12 mouse cellular contexts compared by ENCODE assay signal in the genomic region with DNA sequence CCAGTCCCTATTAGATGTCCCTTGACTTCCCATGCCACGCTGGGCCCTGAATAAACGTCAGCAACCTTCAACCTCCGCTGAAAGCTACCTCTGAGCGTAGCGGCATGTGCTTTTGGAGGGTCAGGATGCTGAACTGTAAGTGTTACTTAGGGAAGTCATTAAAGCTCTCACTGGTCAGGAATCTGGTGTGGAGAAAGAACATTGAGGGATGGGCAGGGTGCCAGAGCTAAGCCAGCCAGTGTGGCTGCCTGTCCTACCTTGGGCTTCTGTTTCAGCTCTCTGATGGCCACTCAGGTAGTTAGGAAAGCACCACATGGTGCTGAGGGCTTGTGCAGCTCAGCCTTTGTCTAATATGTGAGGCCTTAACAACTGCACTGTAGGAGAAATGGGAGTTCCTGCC. TPM values are rescaled to one million over a fixed set of nuclear protein-coding genes. Genes with fewer than 3 reads are reported as not detected.
DNase-seq lines count a peak whose midpoint lies in the region; ATAC-seq lines count a peak whose summit lies in the region.
"Had no signal": no experiment of that assay in that cellular context is flagged by ENCODE, and none has a peak within 500 bp of the region (broad histone marks: within the 10 kb centered on the region; RNA-seq: fewer than 3 reads in every experiment).

No protein-coding gene starts in this region.

- no peak overlapping the region for H3K9ac ChIP-seq in intestine, embryonic 14.5 days (ENCODE audit: low read length)
- H3K9ac ChIP-seq in intestine, embryonic 16.5 days (ENCODE audit: low read depth, low read length): no peak overlapping the region
- H3K9ac ChIP-seq in neural tube, embryonic 11.5 days (ENCODE audit: low read length): no peak overlapping the region
- H3K9ac ChIP-seq in limb, embryonic 13.5 days: peak overlapping the region; percentile 53
- 0 out of 2 replicates have a peak overlapping the region, but pooled peaks have one; percentile 12 for H3K9ac ChIP-seq in stomach, embryonic 16.5 days (ENCODE audit: low read length)

- peaks cover 28% of the 10 kb centered on the region for H3K4me1 ChIP-seq in intestine, embryonic 14.5 days (replicated peaks; ENCODE audit: control insufficient read depth, insufficient read depth, low read length)
- peaks cover 54% of the 10 kb centered on the region for H3K4me1 ChIP-seq in intestine, embryonic 16.5 days (ENCODE audit: control insufficient read depth, insufficient read depth, low read length)
- peaks cover 23% of the 10 kb centered on the region for H3K4me1 ChIP-seq in neural tube, embryonic 11.5 days (ENCODE audit: control insufficient read depth, insufficient read depth, low read length)
- peaks cover 82% of the 10 kb centered on the region for H3K4me1 ChIP-seq in limb, embryonic 13.5 days
- H3K4me1 ChIP-seq in stomach, embryonic 16.5 days (ENCODE audit: control insufficient read depth, insufficient read depth, low read length): peaks cover 55% of the 10 kb centered on the region

- ATAC-seq in intestine, embryonic 14.5 days (replicated peaks; ENCODE audit: low FRiP score, low TSS enrichment, low read depth): no peak
- ATAC-seq in intestine, embryonic 16.5 days: no peak
- ATAC-seq in neural tube, embryonic 11.5 days (ENCODE audit: insufficient read depth, low FRiP score, low TSS enrichment): no peak
- ATAC-seq in limb, embryonic 13.5 days (ENCODE audit: low FRiP score, low read depth): no peak
- no peak for ATAC-seq in stomach, embryonic 16.5 days (ENCODE audit: insufficient read depth, low FRiP score)

- H3K27me3 ChIP-seq in intestine, embryonic 14.5 days (replicated peaks; ENCODE audit: control insufficient read depth, insufficient read depth, low read length): no peaks in the 10 kb centered on the region
- no peaks in the 10 kb centered on the region for H3K27me3 ChIP-seq in intestine, embryonic 16.5 days (replicated peaks; ENCODE audit: control insufficient read depth, insufficient read depth, low read length)
- no peaks in the 10 kb centered on the region for H3K27me3 ChIP-seq in neural tube, embryonic 11.5 days (ENCODE audit: control insufficient read depth, insufficient read depth, low read length)
- H3K27me3 ChIP-seq in limb, embryonic 13.5 days: no peaks in the 10 kb centered on the region
- no peaks in the 10 kb centered on the region for H3K27me3 ChIP-seq in stomach, embryonic 16.5 days (ENCODE audit: control insufficient read depth, insufficient read depth, low read length)

- no peak overlapping the region for H3K4me3 ChIP-seq in intestine, embryonic 14.5 days (ENCODE audit: low read depth, low read length)
- H3K4me3 ChIP-seq in intestine, embryonic 16.5 days (ENCODE audit: low read length): no peak overlapping the region
- H3K4me3 ChIP-seq in neural tube, embryonic 11.5 days (ENCODE audit: low read depth, low read length): peak overlapping the region; percentile 66; the same call in 1 of the 2 replicates
- H3K4me3 ChIP-seq in limb, embryonic 13.5 days: peak overlapping the region; percentile 73
- H3K4me3 ChIP-seq in stomach, embryonic 16.5 days (replicated peaks; ENCODE audit: low read length): no peak overlapping the region; the same call in 1 of the 2 replicates

- H3K27ac ChIP-seq in intestine, embryonic 14.5 days (ENCODE audit: low read depth): no peak overlapping the region
- no peak overlapping the region for H3K27ac ChIP-seq in intestine, embryonic 16.5 days (ENCODE audit: low read length)
- H3K27ac ChIP-seq in neural tube, embryonic 11.5 days (ENCODE audit: low read depth, low read length): no peak overlapping the region
- no peak overlapping the region for H3K27ac ChIP-seq in limb, embryonic 13.5 days
- no peak overlapping the region for H3K27ac ChIP-seq in stomach, embryonic 16.5 days (ENCODE audit: low read length)
- H3K27ac ChIP-seq: macrophage had no signal

- peak overlapping the region; percentile 60 for H3K4me2 ChIP-seq in intestine, embryonic 14.5 days (ENCODE audit: low read length)
- no peak overlapping the region for H3K4me2 ChIP-seq in intestine, embryonic 16.5 days (ENCODE audit: low read depth, low read length)
- peak overlapping the region; percentile 70 for H3K4me2 ChIP-seq in neural tube, embryonic 11.5 days (ENCODE audit: low read depth)
- peak overlapping the region; percentile 77 for H3K4me2 ChIP-seq in limb, embryonic 13.5 days (replicated peaks)
- peak overlapping the region; percentile 73; the same call in 1 of the 2 replicates for H3K4me2 ChIP-seq in stomach, embryonic 16.5 days (ENCODE audit: low read depth, low read length)

- 72% methylated on average over 5 of the region's 5 CpGs for WGBS in intestine, embryonic 14.5 days
- 78% methylated on average over 5 of the region's 5 CpGs for WGBS in intestine, embryonic 16.5 days
- WGBS in neural tube, embryonic 11.5 days: 56% methylated on average over 5 of the region's 5 CpGs
- 64% methylated on average over 5 of the region's 5 CpGs for WGBS in limb, embryonic 13.5 days
- 76% methylated on average over 5 of the region's 5 CpGs for whole genome bisulfite sequencing in stomach, embryonic 16.5 days

- H3K36me3 ChIP-seq in intestine, embryonic 14.5 days (ENCODE audit: control insufficient read depth, insufficient read depth, low read length): peaks cover 22% of the 10 kb centered on the region; the same call in 1 of the 2 replicates
- H3K36me3 ChIP-seq in intestine, embryonic 16.5 days (ENCODE audit: control insufficient read depth, insufficient read depth, low read length): no peaks in the 10 kb centered on the region
- no peaks in the 10 kb centered on the region for H3K36me3 ChIP-seq in neural tube, embryonic 11.5 days (ENCODE audit: control insufficient read depth, insufficient read depth, low read length)
- H3K36me3 ChIP-seq in limb, embryonic 13.5 days: peaks cover 23% of the 10 kb centered on the region
- H3K36me3 ChIP-seq in stomach, embryonic 16.5 days (ENCODE audit: control insufficient read depth, insufficient read depth, low read length): no peaks in the 10 kb centered on the region

- no peak for DNase-seq in intestine, embryonic 14.5 days (ENCODE audit: low spot score)
- no peak for DNase-seq in neural tube, embryonic 11.5 days (ENCODE audit: low spot score)
- DNase-seq in neural tube, embryonic 10.5 days (ENCODE audit: extremely low spot score, low spot score): no peak
- no peak for DNase-seq in right cerebral cortex, adult 18-20 months
- no peak for DNase-seq in right cerebral cortex, adult 2 months (ENCODE audit: low spot score in 2 of 2)
- DNase-seq: kidney, adult 18-20 months; right cerebral cortex, postnatal 25 days; thymus, postnatal 36 days had no signal

- no peaks in the 10 kb centered on the region for H3K9me3 ChIP-seq in intestine, embryonic 14.5 days (ENCODE audit: control insufficient read depth, low read length)
- H3K9me3 ChIP-seq in intestine, embryonic 16.5 days (ENCODE audit: control insufficient read depth, low read length): no peaks in the 10 kb centered on the region
- no peaks in the 10 kb centered on the region for H3K9me3 ChIP-seq in neural tube, embryonic 11.5 days (ENCODE audit: control insufficient read depth, low read length)
- H3K9me3 ChIP-seq in limb, embryonic 13.5 days: no peaks in the 10 kb centered on the region
- no peaks in the 10 kb centered on the region for H3K9me3 ChIP-seq in stomach, embryonic 16.5 days (replicated peaks; ENCODE audit: control insufficient read depth, low read length)

RNA-seq across cellular contexts. Expression of a gene that starts 2.9 kb away (rescaled TPM):
- 131 and 132 TPM in 2 replicates for polyA plus RNA-seq in intestine, embryonic 14.5 days (2014; fragmentation: Nextera tagmentation; extraction: Ambion mirVana)
- 149 and 156 TPM in 2 replicates for polyA plus RNA-seq in intestine, embryonic 16.5 days (2015; fragmentation: Nextera tagmentation; extraction: Ambion mirVana)
- 151 and 162 TPM in 2 replicates for polyA plus RNA-seq in neural tube, embryonic 11.5 days (2014; fragmentation: Nextera tagmentation; extraction: Ambion mirVana)
- polyA plus RNA-seq in limb, embryonic 13.5 days (2015; fragmentation: Nextera tagmentation; extraction: Ambion mirVana): 101 and 112 TPM in 2 replicates
- polyA plus RNA-seq in stomach, embryonic 16.5 days (2015; fragmentation: Nextera tagmentation; extraction: Ambion mirVana): 142 and 155 TPM in 2 replicates

Comparison
In these comparisons a context has a peak if more than half of its experiments do, and no peak if none do; other contexts are left out.
1. H3K4me3 ChIP-seq: peak in neural tube, embryonic 11.5 days (single experiment) and limb, embryonic 13.5 days (single experiment); none in intestine, embryonic 14.5 days (single experiment), intestine, embryonic 16.5 days (single experiment) and stomach, embryonic 16.5 days (single experiment).
2. H3K9ac ChIP-seq: peak in limb, embryonic 13.5 days (single experiment) and stomach, embryonic 16.5 days (single experiment); none in intestine, embryonic 14.5 days (single experiment), intestine, embryonic 16.5 days (single experiment) and neural tube, embryonic 11.5 days (single experiment).